ENCODE assay signal across 17 mouse cellular contexts in genomic region chr19:55117991-55118390, GRCm38 (mm10).
"Had no signal": no experiment of that assay in that cellular context is flagged by ENCODE, and none has a peak within 500 bp of the region (broad histone marks: within the 10 kb centered on the region; RNA-seq: fewer than 3 reads in every experiment).

No protein-coding gene starts in this region.

- DNase-seq: liver, postnatal 0 days; lung, adult 2 months; lung, postnatal 14 days; lung, postnatal 36 days; midbrain, embryonic 14.5 days; right cerebral cortex, postnatal 14 days; thymus, adult 2 months; thymus, postnatal 25 days; thymus, postnatal 4 days had no signal

- H3K4me1 ChIP-seq: stomach, embryonic 15.5 days had no signal

- H3K36me3 ChIP-seq: lung, embryonic 15.5 days; midbrain, embryonic 12.5 days; neural tube, embryonic 12.5 days; stomach, embryonic 15.5 days had no signal

- H3K27me3 ChIP-seq: lung, embryonic 15.5 days; midbrain, embryonic 12.5 days; neural tube, embryonic 12.5 days; stomach, embryonic 15.5 days had no signal

- H3K4me2 ChIP-seq: lung, embryonic 15.5 days; midbrain, embryonic 12.5 days; neural tube, embryonic 12.5 days; stomach, embryonic 15.5 days had no signal

- H3K27ac ChIP-seq: lung, embryonic 15.5 days; macrophage; midbrain, embryonic 12.5 days; neural tube, embryonic 12.5 days; stomach, embryonic 15.5 days; stomach, postnatal 0 days had no signal

- ATAC-seq: liver, postnatal 0 days; lung, postnatal 0 days had no signal

- H3K4me3 ChIP-seq: lung, embryonic 15.5 days; megakaryocyte, embryonic 14.5 days; midbrain, embryonic 12.5 days; neural tube, embryonic 12.5 days; stomach, embryonic 15.5 days had no signal

- H3K9ac ChIP-seq: liver, postnatal 0 days; lung, embryonic 15.5 days; midbrain, embryonic 12.5 days; neural tube, embryonic 12.5 days; stomach, embryonic 15.5 days had no signal

- H3K9me3 ChIP-seq: lung, embryonic 15.5 days; megakaryocyte, embryonic 14.5 days; midbrain, embryonic 12.5 days; neural tube, embryonic 12.5 days; stomach, embryonic 15.5 days had no signal
